22 mouse cellular contexts compared by ENCODE assay signal in the genomic region with DNA sequence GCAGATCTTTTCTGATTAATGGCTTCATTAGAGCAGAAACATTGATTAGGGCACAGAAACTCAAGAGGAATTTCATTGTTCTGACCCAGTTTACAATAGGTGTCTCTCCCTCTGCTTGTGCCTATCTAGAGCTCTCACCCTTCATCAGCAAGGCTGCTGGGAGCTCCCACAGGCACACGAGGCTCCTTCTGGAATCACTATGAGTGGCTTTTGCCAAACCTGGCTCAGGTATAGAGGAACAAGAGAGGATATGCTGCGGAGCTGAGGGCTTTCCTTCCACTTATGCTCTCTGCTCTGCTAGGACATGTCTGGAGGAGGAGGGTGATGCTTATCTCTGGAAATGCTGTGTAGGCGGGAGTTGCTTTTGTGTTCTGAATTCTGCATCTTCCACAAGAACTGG.
"Had no signal": no experiment of that assay in that cellular context is flagged by ENCODE, and none has a peak within 500 bp of the region (broad histone marks: within the 10 kb centered on the region; RNA-seq: fewer than 3 reads in every experiment).

No protein-coding gene starts in this region.

- H3K36me3 ChIP-seq: heart, embryonic 13.5 days; heart, embryonic 15.5 days; hindbrain, embryonic 13.5 days; hindbrain, embryonic 15.5 days; kidney, embryonic 15.5 days; limb, embryonic 13.5 days; limb, embryonic 15.5 days; liver, embryonic 12.5 days had no signal

- H3K4me1 ChIP-seq: heart, embryonic 13.5 days; heart, embryonic 15.5 days; hindbrain, embryonic 13.5 days; hindbrain, embryonic 15.5 days; kidney, embryonic 15.5 days; limb, embryonic 13.5 days; liver, embryonic 12.5 days had no signal

- H3K9me3 ChIP-seq: heart, embryonic 13.5 days; heart, embryonic 15.5 days; hindbrain, embryonic 13.5 days; hindbrain, embryonic 15.5 days; kidney, embryonic 15.5 days; limb, embryonic 13.5 days; limb, embryonic 15.5 days; liver, embryonic 12.5 days had no signal

- H3K4me3 ChIP-seq: heart, embryonic 13.5 days; heart, embryonic 15.5 days; hindbrain, embryonic 13.5 days; hindbrain, embryonic 15.5 days; kidney, embryonic 15.5 days; limb, embryonic 13.5 days; limb, embryonic 15.5 days; liver, embryonic 12.5 days had no signal

- ATAC-seq: hindbrain, postnatal 0 days; intestine, embryonic 16.5 days; liver, embryonic 12.5 days had no signal

- H3K27me3 ChIP-seq: heart, embryonic 13.5 days; heart, embryonic 15.5 days; hindbrain, embryonic 13.5 days; hindbrain, embryonic 15.5 days; kidney, embryonic 15.5 days; limb, embryonic 13.5 days; limb, embryonic 15.5 days; liver, embryonic 12.5 days had no signal

- DNase-seq: gastrocnemius, postnatal 25 days; heart, adult 18-20 months; kidney, adult 11 months; kidney, adult 2 months; kidney, adult 9 months; kidney, postnatal 14 days; kidney, postnatal 36 days; layer of hippocampus, adult 9-11 months; layer of hippocampus, postnatal 36 days; left cerebral cortex, postnatal 4 days had no signal

- H3K27ac ChIP-seq: heart, embryonic 13.5 days; heart, embryonic 15.5 days; hindbrain, embryonic 13.5 days; hindbrain, embryonic 15.5 days; hindbrain, postnatal 0 days; kidney, embryonic 15.5 days; kidney, postnatal 0 days; limb, embryonic 13.5 days; limb, embryonic 15.5 days; liver, embryonic 12.5 days; liver, embryonic 14.5 days had no signal
